Mouse (Mus musculus) brain, adult 2 months (tissue): ENCODE measurements around the gene Cryba2.

ENCODE experiments used
- DNase-seq: peaks from one replicate; pipeline ENCODE4 v3.0.0; 2011; ENCODE audit warnings: low read depth, low spot score

Gene Cryba2

DNA sequence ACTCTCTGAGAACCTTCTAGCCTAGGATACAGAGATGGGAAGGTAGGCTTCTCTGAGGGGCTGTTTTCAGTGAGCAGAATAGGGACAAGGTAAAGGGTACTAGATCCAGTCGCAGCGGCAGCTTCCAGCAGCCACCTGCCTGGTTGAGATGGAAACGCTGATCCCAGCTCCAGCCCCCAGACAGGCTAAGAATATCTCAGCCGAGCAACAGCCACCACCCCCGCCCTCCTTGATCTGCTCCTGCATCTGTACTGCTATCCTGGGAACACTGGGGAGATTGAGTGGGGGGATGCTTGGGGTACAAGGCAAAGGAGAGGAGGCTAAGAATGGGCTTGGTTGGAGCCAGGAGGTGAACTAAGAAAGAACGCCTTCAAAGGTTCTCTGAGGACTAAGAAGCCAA is 42.7 kb downstream of the Cryba2 start:
- peak; percentile 95 for DNase-seq

DNA sequence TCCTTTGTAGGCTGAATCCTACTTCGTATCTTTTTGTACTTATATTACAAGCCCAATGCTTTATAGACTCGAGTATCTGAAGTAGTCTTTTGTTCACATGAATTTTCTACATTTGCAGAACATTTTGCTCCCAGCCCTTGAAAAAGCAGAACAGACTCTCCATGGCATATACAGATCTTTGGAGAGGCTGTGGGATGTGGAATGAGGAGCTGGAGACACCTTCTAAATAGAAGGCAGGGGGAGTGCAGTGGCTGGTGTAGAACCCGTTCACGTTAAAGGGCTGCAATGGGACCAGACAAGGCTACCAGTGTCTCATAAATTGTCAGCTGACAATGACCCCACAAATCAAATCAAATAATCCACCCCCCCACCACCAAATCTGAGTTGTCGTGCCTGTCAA is 44.0 kb downstream of the Cryba2 start:
- DNase-seq, result peak; percentile 55

DNA sequence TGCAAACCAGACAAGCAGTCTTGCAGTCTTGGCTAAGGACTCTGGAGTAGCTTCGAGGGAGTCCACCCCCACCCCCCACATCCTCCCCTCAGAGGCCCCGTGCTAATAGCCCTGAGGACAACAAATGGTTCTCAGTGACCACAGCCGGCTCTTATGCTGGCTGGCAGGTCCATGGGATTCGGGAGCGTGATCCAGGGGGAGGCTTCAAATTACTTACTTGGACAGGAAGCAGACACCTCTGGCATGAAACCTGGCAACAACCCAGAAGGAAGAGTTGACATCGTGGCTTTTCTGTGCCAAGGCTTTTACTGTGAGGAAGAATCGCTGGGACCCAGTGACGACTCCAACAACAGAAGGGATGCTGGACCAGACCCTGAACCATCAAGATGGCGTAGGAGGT is 46.6 kb downstream of the Cryba2 start:
- DNase-seq, result no peak

DNA sequence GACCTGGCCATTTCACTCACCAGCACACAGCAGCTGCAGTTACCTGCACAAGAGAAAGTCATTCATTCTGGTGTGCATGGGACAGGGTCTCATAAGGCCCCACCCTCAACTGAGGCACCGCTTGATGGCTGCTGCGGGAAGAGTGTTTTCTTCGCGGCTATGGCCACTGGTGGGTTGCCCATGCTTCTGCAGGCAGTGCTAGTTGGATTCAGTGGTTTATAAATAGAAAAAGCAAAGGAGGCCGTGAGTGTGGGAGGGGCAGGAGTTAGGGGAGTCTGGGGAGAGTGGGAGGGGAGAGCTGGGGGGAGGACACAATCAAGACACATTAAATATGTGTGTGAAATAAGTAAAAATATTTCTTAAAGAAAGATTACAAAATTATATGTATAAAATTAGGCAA is 49.9 kb downstream of the Cryba2 start:
- no peak for DNase-seq
